Mouse (Mus musculus) midbrain, embryonic 14.5 days (tissue): Measurements from ENCODE around the gene B3gnt2. TPM values are rescaled to one million over a fixed set of nuclear protein-coding genes. Genes with fewer than 3 reads are reported as not detected.

Experiments
- ATAC-seq: fragments of 200-750 bp; cut with Nextera tagmentation; 2 replicates; pipeline ENCODE4 v1.8.0; 2017; ENCODE audit warnings: moderate number of reproducible peaks, moderate library complexity; ENCODE audit not compliant: low FRiP score, low TSS enrichment
- DNase-seq: peaks from one replicate; pipeline ENCODE4 v3.0.0-alpha.2; 2015
- H3K27ac ChIP-seq: fragments of 300-500 bp; sonication (generic); replicated peaks from 2 replicates; pipeline ENCODE4 v1.5.1; 2014; ENCODE audit warnings: mild to moderate bottlenecking, low read depth, low read length, moderate library complexity
- H3K27me3 ChIP-seq: fragments of 300-500 bp; sonication (generic); 2 replicates; pipeline ENCODE4 v1.6.1; 2014; ENCODE audit warnings: low read length, control low read depth, mixed read lengths; ENCODE audit not compliant: control insufficient read depth, insufficient read depth
- H3K36me3 ChIP-seq: fragments of 300-500 bp; sonication (generic); 2 replicates; pipeline ENCODE4 v1.6.1; 2014; ENCODE audit warnings: low read length, control low read depth; ENCODE audit not compliant: control insufficient read depth, insufficient read depth
- H3K4me1 ChIP-seq: fragments of 300-500 bp; sonication (generic); 2 replicates; pipeline ENCODE4 v1.6.1; 2014; ENCODE audit warnings: mild to moderate bottlenecking, antibody characterized with exemption, low read length, control low read depth; ENCODE audit not compliant: control insufficient read depth, insufficient read depth
- H3K4me2 ChIP-seq: fragments of 300-500 bp; sonication (generic); 2 replicates; pipeline ENCODE4 v1.6.1; 2014; ENCODE audit warnings: mild to moderate bottlenecking, low read length, moderate library complexity
- H3K4me3 ChIP-seq: fragments of 300-500 bp; sonication (generic); replicated peaks from 2 replicates; pipeline ENCODE4 v1.5.1; 2014; ENCODE audit warnings: low read depth, low read length
- H3K9ac ChIP-seq: fragments of 300-500 bp; sonication (generic); replicated peaks from 2 replicates; pipeline ENCODE4 v1.6.1; 2014; ENCODE audit warnings: mild to moderate bottlenecking, low read length, moderate library complexity
- H3K9me3 ChIP-seq: fragments of 300-500 bp; sonication (generic); 2 replicates; pipeline ENCODE4 v1.6.1; 2016; ENCODE audit warnings: low read length, control low read depth, mixed read lengths; ENCODE audit not compliant: control insufficient read depth
- WGBS: fragments of 180-500 bp; shearing (Covaris S2); extraction: QIAGEN DNeasy Blood & Tissue Kit; methylation state at CpG from one replicate; pipeline ENCODE4 v1.1.7; 2014; 5-methylcytosine and 5-hydroxymethylcytosine counted together
- polyA plus RNA-seq: library from polyadenylated mRNA; unstranded; fragments of >200 nt; fragmentation: Nextera tagmentation; extraction: Ambion mirVana; gene quantifications from 2 replicates; pipeline ENCODE4 v1.2.1, GENCODE M21; 2014

The B3gnt2 gene
- polyA plus RNA-seq, 1 experiment from 2014 or later, result 2.6 TPM

- Histone ChIP-seq H3K4me3 (no peak overlapping the region), H3K4me1 (peaks cover 23% of the 10 kb centered on the region), H3K27me3 (no peaks in the 10 kb centered on the region), H3K27ac (peak overlapping the region; percentile 76), H3K9ac (no peak overlapping the region), H3K36me3 (no peaks in the 10 kb centered on the region), H3K4me2 (no peak overlapping the region), H3K9me3 (no peaks in the 10 kb centered on the region)
- peak; percentile 69 for DNase-seq
- 27% methylated on average over 4 of the region's 4 CpGs for WGBS
- ATAC-seq, result peak; percentile 78
Observed at GRCm38 (mm10) chr11:22875279-22875678, 14.5 kb upstream of the B3gnt2 start.

- H3K9me3 ChIP-seq, result no peaks in the 10 kb centered on the region
- 0 out of 2 replicates have a peak, but pooled peaks have one; percentile 25 for ATAC-seq
- peak overlapping the region; percentile 76 for H3K27ac ChIP-seq
- no peaks in the 10 kb centered on the region for H3K27me3 ChIP-seq
- H3K4me2 ChIP-seq, result no peak overlapping the region
- no peaks in the 10 kb centered on the region for H3K36me3 ChIP-seq
- H3K4me1 ChIP-seq, result peaks cover 23% of the 10 kb centered on the region
- no peak overlapping the region for H3K9ac ChIP-seq
- H3K4me3 ChIP-seq, result no peak overlapping the region
- WGBS, result 40% methylated on average over 6 of the region's 6 CpGs
- peak; percentile 56 for DNase-seq
Observed at GRCm38 (mm10) chr11:22874747-22875146, 14.0 kb upstream of the B3gnt2 start.

GRCm38 (mm10) chr11:22873383-22873782 is 12.6 kb upstream of the B3gnt2 start:
- Histone ChIP-seq H3K4me1 (peaks cover 23% of the 10 kb centered on the region), H3K4me3 (no peak overlapping the region), H3K9me3 (no peaks in the 10 kb centered on the region), H3K36me3 (no peaks in the 10 kb centered on the region), H3K4me2 (no peak overlapping the region), H3K9ac (no peak overlapping the region), H3K27me3 (no peaks in the 10 kb centered on the region), H3K27ac (no peak overlapping the region)
- 61% methylated on average over 4 of the region's 4 CpGs for WGBS
- DNase-seq (no peak), ATAC-seq (no peak)

GRCm38 (mm10) chr11:22872307-22872680 is 11.5 kb upstream of the B3gnt2 start:
- Histone ChIP-seq H3K4me1 (peaks cover 23% of the 10 kb centered on the region), H3K27me3 (no peaks in the 10 kb centered on the region), H3K9ac (no peak overlapping the region), H3K36me3 (no peaks in the 10 kb centered on the region), H3K27ac (no peak overlapping the region), H3K9me3 (no peaks in the 10 kb centered on the region), H3K4me3 (no peak overlapping the region), H3K4me2 (no peak overlapping the region)
- DNase-seq (no peak), ATAC-seq (no peak)
- 61% methylated on average over 4 of the region's 4 CpGs for WGBS

GRCm38 (mm10) chr11:22871628-22872306 is 11.0 kb upstream of the B3gnt2 start:
- WGBS, result 68% methylated on average over 7 of the region's 7 CpGs
- Histone ChIP-seq H3K36me3 (no peaks in the 10 kb centered on the region), H3K9ac (no peak overlapping the region), H3K9me3 (no peaks in the 10 kb centered on the region), H3K27ac (no peak overlapping the region), H3K4me3 (no peak overlapping the region), H3K27me3 (no peaks in the 10 kb centered on the region), H3K4me1 (peaks cover 23% of the 10 kb centered on the region), H3K4me2 (no peak overlapping the region)
- DNase-seq, result no peak
- no peak for ATAC-seq

- Histone ChIP-seq H3K27me3 (0 out of 2 replicates have a peak, but pooled peaks cover under 1% of the 10 kb centered on the region), H3K4me2 (no peak overlapping the region), H3K9ac (no peak overlapping the region), H3K9me3 (no peaks in the 10 kb centered on the region), H3K27ac (no peak overlapping the region), H3K4me1 (peaks cover 4% of the 10 kb centered on the region; the same call in 1 of the 2 replicates), H3K4me3 (no peak overlapping the region), H3K36me3 (no peaks in the 10 kb centered on the region)
- 88% methylated on average over 8 of the region's 8 CpGs for WGBS
- DNase-seq (no peak), ATAC-seq (no peak)
Observed at GRCm38 (mm10) chr11:22868582-22868981, 7.8 kb upstream of the B3gnt2 start.

GRCm38 (mm10) chr11:22867691-22868090 is 6.9 kb upstream of the B3gnt2 start:
- no peak overlapping the region for H3K9ac ChIP-seq
- 84% methylated on average over 5 of the region's 5 CpGs for WGBS
- no peak for DNase-seq
- H3K9me3 ChIP-seq, result no peaks in the 10 kb centered on the region
- 0 out of 2 replicates have a peak, but pooled peaks cover 8% of the 10 kb centered on the region for H3K27me3 ChIP-seq
- ATAC-seq, result no peak
- no peaks in the 10 kb centered on the region for H3K36me3 ChIP-seq
- H3K4me3 ChIP-seq, result no peak overlapping the region
- no peak overlapping the region for H3K4me2 ChIP-seq
- no peak overlapping the region for H3K27ac ChIP-seq
- H3K4me1 ChIP-seq, result peaks cover 4% of the 10 kb centered on the region; the same call in 1 of the 2 replicates

- WGBS, result 87% methylated on average over 7 of the region's 7 CpGs
Observed at GRCm38 (mm10) chr11:22865635-22866246, 5.0 kb upstream of the B3gnt2 start.

More at GRCm38 (mm10) chr11:22865635-22866246, 5.0 kb upstream of the B3gnt2 start:
- no peak overlapping the region for H3K27ac ChIP-seq
- H3K9me3 ChIP-seq, result no peaks in the 10 kb centered on the region
- H3K4me3 ChIP-seq, result no peak overlapping the region
- no peaks in the 10 kb centered on the region for H3K36me3 ChIP-seq
- H3K27me3 ChIP-seq, result peaks cover 26% of the 10 kb centered on the region
- DNase-seq (no peak), ATAC-seq (no peak)
- no peaks in the 10 kb centered on the region for H3K4me1 ChIP-seq
- no peak overlapping the region for H3K4me2 ChIP-seq
- no peak overlapping the region for H3K9ac ChIP-seq
